Mouse (Mus musculus) heart, adult 2 months (tissue): ENCODE measurements around the gene Fscn3. TPM values are rescaled to one million over a fixed set of nuclear protein-coding genes. Genes with fewer than 3 reads are reported as not detected.

Source experiments
- DNase-seq, 2 experiments: peaks; one replicate each; pipeline ENCODE4 v3.0.0; 2021
- H3K27ac ChIP-seq: fragments of 200-600 bp; 2 replicates; pipeline ENCODE4 v1.8.1; 2022
- H3K27me3 ChIP-seq: fragments of 200-500 bp; 2 replicates; pipeline ENCODE4 v1.6.1; 2012; ENCODE audit warnings: mild to moderate bottlenecking, low read length, inconsistent platforms, mixed read lengths; ENCODE audit not compliant: control insufficient read depth, insufficient read depth
- H3K36me3 ChIP-seq: fragments of 200-500 bp; 2 replicates; pipeline ENCODE4 v1.6.1; 2012; ENCODE audit warnings: low read length, inconsistent platforms; ENCODE audit not compliant: control insufficient read depth, insufficient read depth
- H3K4me1 ChIP-seq: fragments of 200-500 bp; 2 replicates; pipeline ENCODE4 v1.6.1; 2011; ENCODE audit warnings: low read length; ENCODE audit not compliant: control insufficient read depth, insufficient read depth
- H3K4me3 ChIP-seq: fragments of 200-600 bp; 2 replicates; pipeline ENCODE4 v1.8.1; 2022
- H3K79me2 ChIP-seq: fragments of 200-500 bp; replicated peaks from 2 replicates; pipeline ENCODE4 v1.6.1; 2012; ENCODE audit warnings: mild to moderate bottlenecking, inconsistent platforms, low read length, moderate library complexity, mixed read lengths; ENCODE audit not compliant: control insufficient read depth, insufficient read depth
- H3K9ac ChIP-seq: fragments of 200-500 bp; 2 replicates; pipeline ENCODE4 v1.6.1; 2012; ENCODE audit warnings: low read depth, mild to moderate bottlenecking, control low read depth, inconsistent platforms, low read length, mixed read lengths
- CTCF ChIP-seq: fragments of 200-600 bp; IDR thresholded peaks from 2 replicates; pipeline ENCODE4 v1.8.1; 2022; ENCODE audit warnings: antibody characterized with exemption, mild to moderate bottlenecking, moderate library complexity
- EP300 ChIP-seq: fragments of 200-500 bp; IDR thresholded peaks from 2 replicates; pipeline ENCODE4 v1.6.1; 2011; ENCODE audit warnings: low read depth, low read length, control low read depth; ENCODE audit not compliant: insufficient read depth
- POLR2A ChIP-seq: fragments of 200-500 bp; IDR thresholded peaks from 2 replicates; pipeline ENCODE4 v1.6.1; 2011; ENCODE audit warnings: mild to moderate bottlenecking, low read depth, low read length, control low read depth; ENCODE audit not compliant: insufficient read depth
- WGBS: fragments of 180-500 bp; shearing (Covaris S2); methylation state at CpG from one replicate; pipeline ENCODE4 v1.1.7; 2018; 5-methylcytosine and 5-hydroxymethylcytosine counted together
- intact Hi-C: fragments of 180-260 bp; cut with DNase I; formaldehyde crosslinking; loops from one replicate; pipeline ENCODE4 v1.15.1; 2025
- polyA plus RNA-seq: library from polyadenylated mRNA; depleted of rRNA; stranded (reverse); fragments of >200 nt; gene quantifications from 2 replicates; pipeline ENCODE4 v1.2.3, GENCODE M21; 2012
- total RNA-seq, 2 experiments: library from RNA; stranded (reverse); gene quantifications; 2 replicates each; pipeline ENCODE4 v1.2.3; 2021

Gene Fscn3
- total and polyA plus RNA-seq, 3 experiments: not detected

DNA sequence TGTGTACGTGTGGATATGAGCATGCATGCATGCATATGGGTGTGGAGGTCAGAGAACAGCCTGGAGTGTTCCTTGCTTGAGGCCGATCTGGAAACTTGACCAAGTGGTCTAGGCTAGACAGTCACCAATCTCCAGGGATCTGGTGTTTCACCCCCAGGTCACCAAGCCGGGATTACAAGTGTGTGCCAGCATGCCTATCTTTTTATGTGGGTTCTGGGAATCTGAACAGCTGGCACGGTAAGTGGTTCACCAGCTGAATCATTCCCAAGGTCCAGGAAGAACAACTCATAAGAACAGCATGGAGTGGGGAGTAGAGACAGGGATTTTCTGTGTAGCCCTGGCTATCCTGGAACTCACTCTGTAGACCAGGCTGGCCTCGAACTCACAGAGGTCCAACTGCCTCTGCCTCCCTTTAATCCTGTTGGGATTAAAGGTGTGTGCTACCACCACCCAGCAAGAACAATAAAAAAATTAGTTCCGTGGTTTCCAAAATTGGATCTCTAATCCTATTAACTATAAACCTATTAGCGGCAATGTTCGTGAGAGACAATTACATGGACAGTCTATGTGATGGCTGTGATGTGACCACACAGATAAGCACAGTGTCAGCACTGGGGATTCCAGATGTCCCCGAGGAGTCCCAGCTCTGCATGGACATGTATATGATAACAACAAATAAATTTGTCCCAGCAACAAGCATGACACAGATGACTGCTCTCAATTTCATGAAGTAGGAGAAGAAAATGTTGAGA, 43.9 kb downstream of the Fscn3 start:
- Histone ChIP-seq H3K4me1 (no peaks in the 10 kb centered on the region; the same call in 1 of the 2 replicates), H3K4me3 (no peak overlapping the region), H3K27ac (no peak overlapping the region), H3K27me3 (no peaks in the 10 kb centered on the region), H3K79me2 (no peaks in the 10 kb centered on the region), H3K9ac (no peak overlapping the region), H3K36me3 (no peaks in the 10 kb centered on the region)
- DNase-seq: no peak
- TF ChIP-seq CTCF (no peak), EP300 (no peak), POLR2A (no peak)
- 85% methylated on average over 9 of the region's 9 CpGs for WGBS
- intact Hi-C loops: no loop called here

- H3K4me1 ChIP-seq: no peaks in the 10 kb centered on the region; the same call in 1 of the 2 replicates
- no peaks in the 10 kb centered on the region for H3K79me2 ChIP-seq
- intact Hi-C loops: no loop called here
- WGBS: 88% methylated on average over 4 of the region's 4 CpGs
- DNase-seq: no peak
- TF ChIP-seq EP300: no peak
- H3K36me3 ChIP-seq: no peaks in the 10 kb centered on the region
- H3K27ac ChIP-seq: no peak overlapping the region
- H3K9ac ChIP-seq: no peak overlapping the region
- no peak overlapping the region for H3K4me3 ChIP-seq
- H3K27me3 ChIP-seq: no peaks in the 10 kb centered on the region
Measured at GRCm38 (mm10) chr6:28474211-28474610, 46.6 kb downstream of the Fscn3 start.

DNA sequence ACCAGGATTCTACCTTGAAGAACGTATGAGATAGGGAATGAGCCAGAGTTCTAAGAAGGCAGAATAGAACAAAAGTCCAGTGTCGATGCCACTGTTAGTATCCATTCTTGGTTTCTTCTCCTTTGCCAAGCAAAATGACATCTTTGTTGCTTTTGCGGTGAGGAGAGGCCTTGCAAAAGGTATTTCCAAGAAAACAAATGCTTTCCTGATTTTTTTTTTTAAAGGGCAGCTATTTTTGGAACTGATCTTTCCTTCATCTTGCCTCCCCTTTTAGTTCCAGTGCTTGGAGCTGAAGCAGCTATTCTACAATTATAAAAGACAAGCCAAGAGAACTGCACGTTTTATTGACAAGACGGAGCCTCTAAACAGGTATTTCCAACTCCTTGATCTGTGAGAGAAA, 47.2 kb downstream of the Fscn3 start, which contains the start of gene Snd1:
Gene Snd1, plus strand, starts transcription at position 301 of the 400 bp plus-strand sequence.
- intact Hi-C loops: no loop called here
- WGBS: 75% methylated on average over 5 of the region's 5 CpGs
- no peaks in the 10 kb centered on the region for H3K27me3 ChIP-seq

GRCm38 (mm10) chr6:28479865-28480751, 52.5 kb downstream of the Fscn3 start:
- peak; percentile 78 for TF ChIP-seq EP300
- peak; percentile 89 for TF ChIP-seq POLR2A
- peak; percentile 11; the same call in 1 of the 2 replicates for TF ChIP-seq CTCF
- under 1% methylated on average over 68 of the region's 68 CpGs for WGBS
- intact Hi-C loops: loop anchor here (1.0 to 5.0 kb wide), 2 partner anchors 58 to 218 kb away; no protein-coding TSS in a partner anchor
- DNase-seq: peak; percentile 97 to 100
- peaks cover 6% of the 10 kb centered on the region for H3K79me2 ChIP-seq
- H3K4me3 ChIP-seq: peak overlapping the region; percentile 88
- H3K27ac ChIP-seq: peak overlapping the region; percentile 89
- H3K4me1 ChIP-seq: peaks cover 6% of the 10 kb centered on the region
- no peaks in the 10 kb centered on the region for H3K27me3 ChIP-seq
- H3K36me3 ChIP-seq: peaks cover 20% of the 10 kb centered on the region
- H3K9ac ChIP-seq: peak overlapping the region; percentile 88

More for the DNA sequence above, 47.2 kb downstream of the Fscn3 start, which contains the start of gene Snd1:
- Histone ChIP-seq H3K4me3 (no peak within 1 kb of the TSS), H3K4me1 (no peaks in the 10 kb centered on the region; the same call in 1 of the 2 replicates), H3K9ac (no peak within 1 kb of the TSS), H3K36me3 (no peaks in the 10 kb centered on the region), H3K27ac (no peak within 1 kb of the TSS), H3K79me2 (no peaks in the 10 kb centered on the region)
- no peak for DNase-seq
- TF ChIP-seq CTCF: no peak
- no peak for TF ChIP-seq EP300
- no peak for TF ChIP-seq POLR2A

GRCm38 (mm10) chr6:28480752-28481492, 53.3 kb downstream of the Fscn3 start:
- H3K4me1 ChIP-seq: peaks cover 7% of the 10 kb centered on the region
- H3K36me3 ChIP-seq: peaks cover 26% of the 10 kb centered on the region
- no peak for DNase-seq
- peak overlapping the region; percentile 88 for H3K4me3 ChIP-seq
- H3K79me2 ChIP-seq: peaks cover 8% of the 10 kb centered on the region
- H3K27me3 ChIP-seq: no peaks in the 10 kb centered on the region
- intact Hi-C loops: loop anchor here (1.0 to 5.0 kb wide), 2 partner anchors 59 to 219 kb away; no protein-coding TSS in a partner anchor
- H3K9ac ChIP-seq: peak overlapping the region; percentile 88
- H3K27ac ChIP-seq: peak overlapping the region; percentile 89
- 3% methylated on average over 21 of the region's 21 CpGs for WGBS
- no peak for TF ChIP-seq CTCF
- TF ChIP-seq POLR2A: no peak
- TF ChIP-seq EP300: no peak
